Mouse (Mus musculus): ENCODE data around the gene Jkamp.

Jkamp gene

DNA sequence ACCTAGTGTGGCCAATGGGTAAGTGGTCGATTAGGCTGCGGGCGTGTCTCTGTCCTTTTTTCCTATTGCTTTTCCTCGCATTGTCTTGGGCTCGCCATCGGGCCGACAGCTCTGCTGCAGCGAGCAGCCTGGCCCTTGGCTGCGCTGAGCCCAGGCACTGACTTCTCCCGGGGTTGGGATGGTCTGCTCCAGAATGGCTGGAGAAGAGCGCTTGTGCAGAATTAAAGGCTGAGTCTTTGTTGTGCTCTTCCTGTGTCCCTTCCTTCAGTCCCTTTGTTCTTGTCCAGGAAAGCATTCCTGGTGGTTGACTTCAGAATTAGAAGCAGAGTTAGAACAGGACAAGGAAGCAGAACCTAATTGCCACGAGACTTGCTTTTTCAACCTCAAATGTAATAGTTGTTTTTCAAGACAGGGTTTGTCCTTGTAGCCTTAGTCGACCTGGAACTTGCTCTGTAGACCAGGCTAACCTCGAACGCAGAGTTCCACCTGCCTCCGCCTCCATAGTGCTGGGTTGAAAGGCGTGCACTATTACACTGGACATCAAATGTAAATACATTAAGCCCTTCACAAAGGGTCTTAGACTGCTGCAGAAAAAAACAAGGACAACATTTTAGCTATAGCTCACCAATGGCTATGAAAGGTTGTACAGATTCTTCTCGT lies 907 bp downstream of the Jkamp start:
- DNase-seq (ENCODE audit: low spot score in 2 of 2) = no peak

DNA sequence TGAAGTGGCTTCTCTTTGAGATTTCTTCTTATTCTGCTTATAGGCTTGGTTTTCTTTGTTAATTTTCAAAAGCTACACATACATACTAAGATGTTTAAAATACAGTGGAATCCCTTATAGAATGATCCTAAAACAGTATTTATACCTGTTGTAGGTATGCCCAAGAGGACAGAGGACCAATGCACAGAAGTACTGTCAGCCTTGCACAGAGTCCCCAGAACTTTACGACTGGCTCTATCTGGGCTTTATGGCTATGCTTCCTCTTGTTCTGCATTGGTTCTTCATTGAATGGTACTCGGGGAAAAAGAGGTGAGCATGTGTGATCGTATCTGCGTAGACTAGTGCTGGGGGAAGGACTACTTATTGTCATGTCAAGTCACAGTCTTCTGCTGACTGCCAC lies 4.4 kb downstream of the Jkamp start:
- no peak for DNase-seq (ENCODE audit: low spot score in 2 of 2)

DNA sequence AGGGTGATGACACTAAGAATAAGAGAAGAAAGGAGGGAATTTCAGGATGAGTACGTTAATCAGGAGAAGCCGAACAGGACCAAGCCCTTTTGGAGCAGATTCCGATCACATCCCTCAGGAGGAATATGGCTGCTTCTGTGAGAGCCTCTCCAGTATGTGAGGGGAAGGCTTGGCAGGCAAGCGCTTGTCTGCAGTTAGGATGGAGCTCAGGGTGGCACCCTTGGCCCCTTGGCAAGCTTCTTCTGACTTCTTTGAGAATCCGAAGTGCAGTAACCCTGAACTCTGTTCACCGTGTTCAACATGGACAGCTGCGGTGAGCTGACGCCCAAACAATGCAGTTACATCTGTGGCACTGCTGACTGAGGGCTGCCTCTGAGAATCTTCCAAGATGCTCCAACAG lies 11.6 kb downstream of the Jkamp start:
- no peak for DNase-seq (ENCODE audit: low spot score in 2 of 2)

DNA sequence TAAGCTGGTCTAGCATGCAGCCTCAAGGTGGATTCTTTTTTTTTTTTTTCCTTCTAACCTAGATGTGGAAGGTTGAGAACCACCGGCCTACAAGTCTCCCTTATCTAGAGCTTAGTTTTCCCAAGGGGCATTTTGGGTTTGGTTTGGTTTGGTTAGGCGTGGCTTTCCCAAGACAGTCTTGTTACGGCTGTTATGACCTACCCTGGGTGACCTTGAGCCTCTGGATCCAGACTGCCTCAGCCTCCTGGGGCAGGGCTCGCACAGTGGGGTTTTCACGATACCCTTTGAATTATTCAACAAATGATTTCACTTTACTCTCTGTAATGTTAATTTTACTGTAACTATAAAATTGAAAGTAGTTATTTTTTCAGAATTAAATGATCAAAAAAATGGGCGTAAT lies 17.4 kb downstream of the Jkamp start:
- DNase-seq (ENCODE audit: low spot score in 2 of 2) = no peak

DNA sequence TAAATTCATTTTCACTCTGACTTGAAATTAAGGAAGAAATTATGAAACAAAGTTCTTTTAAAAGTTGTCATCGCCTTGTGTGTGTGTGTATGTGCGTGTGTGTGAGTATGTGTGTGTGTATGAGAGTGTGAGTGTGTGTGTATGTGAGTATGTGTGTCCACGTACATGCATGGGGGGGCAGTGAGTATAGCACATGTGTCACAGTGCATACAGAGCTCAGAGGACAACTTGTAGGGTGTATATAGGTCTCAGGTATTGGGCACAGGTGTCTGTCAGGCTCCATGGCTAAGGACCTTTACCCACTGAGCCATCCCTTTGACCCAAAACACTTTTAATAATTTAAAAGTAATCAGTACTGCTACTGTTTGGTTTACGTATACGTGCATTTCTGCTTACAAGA lies 18.6 kb downstream of the Jkamp start:
- no peak for DNase-seq (ENCODE audit: low spot score in 2 of 2)

DNA sequence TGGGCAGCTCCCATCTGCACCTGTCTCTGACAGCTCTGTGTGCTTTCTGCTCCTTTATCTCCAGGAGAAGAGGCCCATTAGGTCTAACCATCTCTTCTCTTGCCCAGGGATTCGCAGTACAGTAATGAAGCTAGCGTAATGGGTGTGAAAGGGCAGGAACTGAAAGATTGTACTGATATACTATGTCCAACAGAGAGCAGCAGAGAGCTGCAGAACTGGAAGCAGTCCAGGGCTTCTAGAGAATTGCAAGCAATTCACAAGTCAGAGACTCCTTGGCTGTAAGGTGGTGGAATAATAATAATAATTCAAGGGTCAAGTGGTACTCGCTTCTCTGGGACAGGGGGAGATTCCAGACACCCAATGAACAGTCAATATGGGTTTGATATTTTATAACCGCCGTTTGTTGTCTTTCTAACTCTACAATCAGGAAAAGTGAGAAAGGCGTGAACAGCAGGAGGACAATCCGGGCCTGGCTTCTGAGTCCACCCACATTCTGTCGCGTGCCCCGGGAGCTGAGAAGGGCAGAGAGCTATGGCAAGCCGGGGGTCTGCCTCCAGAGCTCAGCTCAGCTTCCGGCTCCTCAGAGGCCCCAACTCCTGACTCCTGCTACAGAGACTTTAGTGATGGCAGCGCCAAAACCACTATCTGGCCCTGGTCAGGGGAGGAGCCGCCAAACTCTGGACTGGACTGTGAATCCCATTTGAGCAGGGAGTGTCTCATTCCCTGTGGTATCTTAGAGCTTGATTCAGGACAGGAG lies 19.3 kb downstream of the Jkamp start:
- DNase-seq (ENCODE audit: low spot score in 2 of 2) = peak in 1 of 2 experiments; percentile 42

DNA sequence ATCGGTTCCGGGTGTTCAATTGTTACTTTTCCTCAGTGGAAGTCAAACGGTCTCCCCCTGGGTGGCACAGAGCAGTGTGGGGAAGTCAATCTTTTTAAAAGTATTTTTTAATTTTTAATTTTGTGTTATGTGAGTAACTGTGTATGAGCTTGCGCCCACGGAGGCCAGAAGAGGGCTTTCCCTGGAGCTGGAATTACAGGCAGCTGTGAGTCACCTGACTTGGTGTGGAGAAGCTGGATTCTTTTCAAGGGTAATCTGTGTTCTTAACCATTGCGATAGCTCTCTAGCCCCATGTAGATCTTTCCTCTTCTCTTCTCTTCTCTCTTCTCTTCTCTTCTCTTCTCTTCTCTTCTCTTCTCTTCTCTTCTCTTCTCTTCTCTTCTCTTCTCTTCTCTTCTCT lies 29.7 kb downstream of the Jkamp start:
- DNase-seq (ENCODE audit: low spot score in 2 of 2) = no peak

DNA sequence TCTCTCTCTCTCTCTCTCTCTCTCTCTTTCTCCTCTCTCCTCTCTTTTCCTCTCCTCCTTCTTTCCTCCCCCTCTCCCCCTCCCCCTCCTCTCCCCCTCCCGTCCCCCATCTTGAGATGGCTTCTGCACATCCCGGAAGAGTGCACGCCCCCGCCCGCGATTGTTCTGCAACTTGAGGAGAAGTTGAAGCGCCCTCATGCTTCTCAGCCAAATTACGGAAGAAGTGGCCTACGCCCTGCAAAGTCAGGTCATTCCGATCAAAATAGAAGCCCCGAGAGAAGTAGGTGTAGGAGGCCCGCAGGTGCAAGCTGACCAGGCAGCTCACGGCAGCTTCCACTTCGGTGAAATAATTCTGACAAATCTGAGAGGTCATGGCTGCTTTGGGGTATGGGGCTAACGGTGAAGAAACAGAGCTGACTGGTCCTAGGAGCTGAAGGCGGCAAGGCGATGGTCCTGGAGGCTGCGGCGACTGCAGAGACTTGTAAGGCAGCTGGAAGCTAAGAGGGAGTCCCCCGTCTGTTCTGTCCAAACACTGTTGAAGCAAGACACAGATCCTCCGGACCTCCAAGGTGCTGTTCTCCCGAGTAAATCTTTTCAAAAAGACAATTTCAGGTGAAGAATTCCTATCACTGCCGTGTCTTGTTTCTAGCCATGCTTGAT lies 30.4 kb downstream of the Jkamp start:
- no peak for DNase-seq (ENCODE audit: low spot score in 2 of 2)

DNA sequence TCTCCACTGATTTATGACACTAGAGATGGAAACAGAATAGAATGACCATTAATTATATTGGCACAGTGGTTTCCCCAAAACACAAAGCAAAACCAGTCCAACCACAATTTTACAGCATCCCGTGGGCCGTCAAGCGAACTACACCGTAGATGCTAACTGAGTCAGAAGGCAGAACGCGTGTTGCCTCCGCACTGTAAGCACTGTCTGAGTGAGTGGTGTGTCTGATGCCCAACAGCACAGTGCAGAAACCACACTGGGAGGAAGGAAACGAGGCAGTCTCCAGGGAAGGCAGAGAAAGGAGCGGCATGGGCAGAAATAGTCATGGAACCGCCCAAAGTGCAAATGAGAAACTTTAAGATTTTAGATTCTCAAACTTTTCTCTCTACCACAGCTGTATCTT lies 43.8 kb downstream of the Jkamp start:
- no peak for DNase-seq (ENCODE audit: low spot score in 2 of 2)

DNA sequence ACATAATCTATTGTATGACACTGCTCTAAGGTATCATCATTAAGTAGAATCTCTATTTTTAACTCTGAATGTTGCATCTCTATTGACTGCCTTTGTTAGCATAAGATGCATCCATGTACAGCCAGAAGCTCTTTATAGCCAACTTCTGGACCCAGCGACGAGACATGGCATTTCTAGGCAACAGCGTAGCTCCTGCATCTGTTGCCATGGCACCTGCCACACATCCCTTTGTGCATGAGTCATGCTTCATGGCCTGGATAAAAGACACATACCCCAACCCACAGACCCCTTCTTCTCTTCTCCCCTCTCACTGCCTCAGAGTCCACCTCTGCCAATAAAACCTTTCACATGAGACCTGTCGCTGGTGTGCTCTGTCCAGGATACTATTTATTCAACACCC lies 65.4 kb downstream of the Jkamp start:
- no peak for DNase-seq (ENCODE audit: low spot score in 2 of 2)

Measured in thymus, postnatal 10 days (tissue).